Mouse (Mus musculus): ENCODE results near the gene Hmgcll1. TPM values are rescaled to one million over a fixed set of nuclear protein-coding genes. Genes with fewer than 3 reads are reported as not detected.
"Not testable (repeated sequence)": the region's sequence is repeated elsewhere in the genome, so short reads cannot be mapped to it uniquely, and the experiment has no call there.

Gene Hmgcll1
- polyA plus RNA-seq, 1 experiment from 2014 or later, result 1.3 TPM

- ATAC-seq, result no peak
- no peaks in the 10 kb centered on the region for H3K36me3 ChIP-seq (ENCODE audit: control insufficient read depth, insufficient read depth, low read length)
- no peak overlapping the region for H3K9ac ChIP-seq (ENCODE audit: low read depth, low read length)
- H3K27me3 ChIP-seq (replicated peaks; ENCODE audit: control insufficient read depth, insufficient read depth, low read length), result no peaks in the 10 kb centered on the region
- H3K4me1 ChIP-seq (ENCODE audit: control insufficient read depth, insufficient read depth, low read length), result no peaks in the 10 kb centered on the region
- no peak overlapping the region for H3K27ac ChIP-seq (ENCODE audit: low read length)
- H3K4me3 ChIP-seq (ENCODE audit: low read length), result no peak overlapping the region
- H3K9me3 ChIP-seq (ENCODE audit: control insufficient read depth, low read length), result no peaks in the 10 kb centered on the region
- H3K4me2 ChIP-seq (ENCODE audit: low read depth, low read length), result no peak overlapping the region
- WGBS, result 57% methylated on average over 9 of the region's 9 CpGs
Observed at GRCm38 (mm10) chr9:76038327-76039103, 23.9 kb downstream of the Hmgcll1 start.

GRCm38 (mm10) chr9:76039711-76040110, 25.1 kb downstream of the Hmgcll1 start:
- H3K4me3 ChIP-seq (ENCODE audit: low read length), result no peak overlapping the region
- WGBS, result 90% methylated on average over 5 of the region's 5 CpGs
- H3K27me3 ChIP-seq (replicated peaks; ENCODE audit: control insufficient read depth, insufficient read depth, low read length), result no peaks in the 10 kb centered on the region
- H3K4me1 ChIP-seq (ENCODE audit: control insufficient read depth, insufficient read depth, low read length), result no peaks in the 10 kb centered on the region
- no peak overlapping the region for H3K9ac ChIP-seq (ENCODE audit: low read depth, low read length)
- H3K9me3 ChIP-seq (ENCODE audit: control insufficient read depth, low read length), result no peaks in the 10 kb centered on the region
- no peak overlapping the region for H3K27ac ChIP-seq (ENCODE audit: low read length)
- H3K4me2 ChIP-seq (ENCODE audit: low read depth, low read length), result no peak overlapping the region
- no peak for ATAC-seq
- H3K36me3 ChIP-seq (ENCODE audit: control insufficient read depth, insufficient read depth, low read length), result no peaks in the 10 kb centered on the region

GRCm38 (mm10) chr9:76043341-76043740, 28.7 kb downstream of the Hmgcll1 start:
- no peaks in the 10 kb centered on the region for H3K9me3 ChIP-seq (ENCODE audit: control insufficient read depth, low read length)
- no peaks in the 10 kb centered on the region for H3K4me1 ChIP-seq (ENCODE audit: control insufficient read depth, insufficient read depth, low read length)
- no peak overlapping the region for H3K4me2 ChIP-seq (ENCODE audit: low read depth, low read length)
- H3K27ac ChIP-seq (ENCODE audit: low read length), result no peak overlapping the region
- no peak overlapping the region for H3K4me3 ChIP-seq (ENCODE audit: low read length)
- WGBS, result 72% methylated on average over 5 of the region's 5 CpGs
- ATAC-seq, result no peak
- H3K27me3 ChIP-seq (replicated peaks; ENCODE audit: control insufficient read depth, insufficient read depth, low read length), result no peaks in the 10 kb centered on the region
- H3K9ac ChIP-seq (ENCODE audit: low read depth, low read length), result no peak overlapping the region
- no peaks in the 10 kb centered on the region for H3K36me3 ChIP-seq (ENCODE audit: control insufficient read depth, insufficient read depth, low read length)

- Histone ChIP-seq H3K4me1 (ENCODE audit: control insufficient read depth, insufficient read depth, low read length) (no peaks in the 10 kb centered on the region), H3K36me3 (ENCODE audit: control insufficient read depth, insufficient read depth, low read length) (no peaks in the 10 kb centered on the region), H3K4me3 (ENCODE audit: low read length) (no peak overlapping the region), H3K27ac (ENCODE audit: low read length) (no peak overlapping the region), H3K9ac (ENCODE audit: low read depth, low read length) (no peak overlapping the region), H3K4me2 (ENCODE audit: low read depth, low read length) (no peak overlapping the region), H3K27me3 (replicated peaks; ENCODE audit: control insufficient read depth, insufficient read depth, low read length) (no peaks in the 10 kb centered on the region), H3K9me3 (ENCODE audit: control insufficient read depth, low read length) (no peaks in the 10 kb centered on the region)
- ATAC-seq, result no peak
- 82% methylated on average over 3 of the region's 3 CpGs for WGBS
Observed at GRCm38 (mm10) chr9:76060935-76061334, 46.3 kb downstream of the Hmgcll1 start.

GRCm38 (mm10) chr9:76061492-76061891, 46.8 kb downstream of the Hmgcll1 start:
- no peak overlapping the region for H3K9ac ChIP-seq (ENCODE audit: low read depth, low read length)
- H3K4me2 ChIP-seq (ENCODE audit: low read depth, low read length), result no peak overlapping the region
- no peak overlapping the region for H3K4me3 ChIP-seq (ENCODE audit: low read length)
- H3K27ac ChIP-seq (ENCODE audit: low read length), result no peak overlapping the region
- no peaks in the 10 kb centered on the region for H3K9me3 ChIP-seq (ENCODE audit: control insufficient read depth, low read length)
- ATAC-seq, result no peak
- no peaks in the 10 kb centered on the region for H3K27me3 ChIP-seq (replicated peaks; ENCODE audit: control insufficient read depth, insufficient read depth, low read length)
- H3K4me1 ChIP-seq (ENCODE audit: control insufficient read depth, insufficient read depth, low read length), result no peaks in the 10 kb centered on the region
- WGBS, result 53% methylated on average over 4 of the region's 4 CpGs
- no peaks in the 10 kb centered on the region for H3K36me3 ChIP-seq (ENCODE audit: control insufficient read depth, insufficient read depth, low read length)

- 53% methylated on average over 2 of the region's 2 CpGs for WGBS
Observed at GRCm38 (mm10) chr9:76064164-76064563, 49.5 kb downstream of the Hmgcll1 start.

GRCm38 (mm10) chr9:76091561-76091960, 76.9 kb downstream of the Hmgcll1 start:
- Histone ChIP-seq H3K4me1 (ENCODE audit: control insufficient read depth, insufficient read depth, low read length) (no peaks in the 10 kb centered on the region), H3K4me2 (ENCODE audit: low read depth, low read length) (no peak overlapping the region), H3K9me3 (ENCODE audit: control insufficient read depth, low read length) (no peaks in the 10 kb centered on the region), H3K36me3 (ENCODE audit: control insufficient read depth, insufficient read depth, low read length) (no peaks in the 10 kb centered on the region), H3K27ac (ENCODE audit: low read length) (no peak overlapping the region), H3K9ac (ENCODE audit: low read depth, low read length) (no peak overlapping the region), H3K4me3 (ENCODE audit: low read length) (no peak overlapping the region), H3K27me3 (replicated peaks; ENCODE audit: control insufficient read depth, insufficient read depth, low read length) (no peaks in the 10 kb centered on the region)
- ATAC-seq, result no peak
- 44% methylated on average over 2 of the region's 2 CpGs for WGBS

More at GRCm38 (mm10) chr9:76064164-76064563, 49.5 kb downstream of the Hmgcll1 start:
- no peaks in the 10 kb centered on the region for H3K36me3 ChIP-seq (ENCODE audit: control insufficient read depth, insufficient read depth, low read length)
- H3K4me1 ChIP-seq (ENCODE audit: control insufficient read depth, insufficient read depth, low read length), result no peaks in the 10 kb centered on the region
- H3K4me2 ChIP-seq (ENCODE audit: low read depth, low read length), result no peak overlapping the region
- no peaks in the 10 kb centered on the region for H3K9me3 ChIP-seq (ENCODE audit: control insufficient read depth, low read length)
- H3K4me3 ChIP-seq (ENCODE audit: low read length), result no peak overlapping the region
- no peak overlapping the region for H3K9ac ChIP-seq (ENCODE audit: low read depth, low read length)
- H3K27me3 ChIP-seq (replicated peaks; ENCODE audit: control insufficient read depth, insufficient read depth, low read length), result no peaks in the 10 kb centered on the region
- H3K27ac ChIP-seq (ENCODE audit: low read length), result no peak overlapping the region
- ATAC-seq, result no peak

GRCm38 (mm10) chr9:76097221-76097620, 82.6 kb downstream of the Hmgcll1 start:
- 87% methylated on average over 5 of the region's 5 CpGs for WGBS
- H3K4me2 ChIP-seq (ENCODE audit: low read depth, low read length), result no peak overlapping the region
- no peaks in the 10 kb centered on the region for H3K27me3 ChIP-seq (replicated peaks; ENCODE audit: control insufficient read depth, insufficient read depth, low read length)
- no peaks in the 10 kb centered on the region for H3K9me3 ChIP-seq (ENCODE audit: control insufficient read depth, low read length)
- H3K36me3 ChIP-seq (ENCODE audit: control insufficient read depth, insufficient read depth, low read length), result no peaks in the 10 kb centered on the region
- no peak for ATAC-seq
- H3K4me1 ChIP-seq (ENCODE audit: control insufficient read depth, insufficient read depth, low read length), result no peaks in the 10 kb centered on the region
- H3K27ac ChIP-seq (ENCODE audit: low read length), result no peak overlapping the region
- no peak overlapping the region for H3K4me3 ChIP-seq (ENCODE audit: low read length)
- no peak overlapping the region for H3K9ac ChIP-seq (ENCODE audit: low read depth, low read length)

GRCm38 (mm10) chr9:76099981-76100380, 85.3 kb downstream of the Hmgcll1 start:
- H3K4me3 ChIP-seq (ENCODE audit: low read length), result no peak overlapping the region
- H3K9ac ChIP-seq (ENCODE audit: low read depth, low read length), result no peak overlapping the region
- no peak overlapping the region for H3K27ac ChIP-seq (ENCODE audit: low read length)
- no peak for ATAC-seq
- no peak overlapping the region for H3K4me2 ChIP-seq (ENCODE audit: low read depth, low read length)
- H3K36me3 ChIP-seq (ENCODE audit: control insufficient read depth, insufficient read depth, low read length), result no peaks in the 10 kb centered on the region
- H3K9me3 ChIP-seq (ENCODE audit: control insufficient read depth, low read length), result no peaks in the 10 kb centered on the region
- WGBS, result 77% methylated on average over 3 of the region's 3 CpGs
- no peaks in the 10 kb centered on the region for H3K4me1 ChIP-seq (ENCODE audit: control insufficient read depth, insufficient read depth, low read length)
- no peaks in the 10 kb centered on the region for H3K27me3 ChIP-seq (replicated peaks; ENCODE audit: control insufficient read depth, insufficient read depth, low read length)

GRCm38 (mm10) chr9:76104416-76104815, 89.8 kb downstream of the Hmgcll1 start:
- H3K27me3 ChIP-seq (replicated peaks; ENCODE audit: control insufficient read depth, insufficient read depth, low read length); H3K27ac ChIP-seq (ENCODE audit: low read length); H3K9me3 ChIP-seq (ENCODE audit: control insufficient read depth, low read length); H3K4me3 ChIP-seq (ENCODE audit: low read length); H3K4me2 ChIP-seq (ENCODE audit: low read depth, low read length); H3K9ac ChIP-seq (ENCODE audit: low read depth, low read length); ATAC-seq; H3K36me3 ChIP-seq (ENCODE audit: control insufficient read depth, insufficient read depth, low read length); H3K4me1 ChIP-seq (ENCODE audit: control insufficient read depth, insufficient read depth, low read length): not testable (repeated sequence)
- WGBS, result 71% methylated on average over 1 of the region's 1 CpGs

Measured in intestine, embryonic 16.5 days (tissue).